Mouse (Mus musculus) hindbrain, embryonic 15.5 days (tissue): ENCODE measurements around the gene Hspb9. TPM values are rescaled to one million over a fixed set of nuclear protein-coding genes. Genes with fewer than 3 reads are reported as not detected.

ENCODE experiments used
- ATAC-seq: fragments of 200-750 bp; cut with Nextera tagmentation; 2 replicates; pipeline ENCODE4 v1.8.0; 2017; ENCODE audit warnings: low read depth, moderate number of reproducible peaks, moderate TSS enrichment; ENCODE audit not compliant: low FRiP score
- H3K27ac ChIP-seq: fragments of 300-500 bp; sonication (generic); replicated peaks from 2 replicates; pipeline ENCODE4 v1.5.1; 2015; ENCODE audit warnings: mild to moderate bottlenecking, inconsistent platforms
- H3K27me3 ChIP-seq: fragments of 300-500 bp; sonication (generic); 2 replicates; pipeline ENCODE4 v1.6.1; 2015; ENCODE audit warnings: control low read depth, inconsistent platforms
- H3K36me3 ChIP-seq: fragments of 300-500 bp; sonication (generic); 2 replicates; pipeline ENCODE4 v1.6.1; 2015; ENCODE audit warnings: control low read depth, inconsistent platforms
- H3K4me1 ChIP-seq: fragments of 300-500 bp; sonication (generic); replicated peaks from 2 replicates; pipeline ENCODE4 v1.6.1; 2015; ENCODE audit warnings: control low read depth, inconsistent platforms
- H3K4me2 ChIP-seq: fragments of 300-500 bp; sonication (generic); 2 replicates; pipeline ENCODE4 v1.6.1; 2015; ENCODE audit warnings: moderate library complexity, mild to moderate bottlenecking, inconsistent platforms
- H3K4me3 ChIP-seq: fragments of 300-500 bp; sonication (generic); 2 replicates; pipeline ENCODE4 v1.5.1; 2015; ENCODE audit warnings: mild to moderate bottlenecking, inconsistent platforms
- H3K9ac ChIP-seq: fragments of 300-500 bp; sonication (generic); 2 replicates; pipeline ENCODE4 v1.6.1; 2015; ENCODE audit warnings: inconsistent platforms
- H3K9me3 ChIP-seq: fragments of 300-500 bp; sonication (generic); 2 replicates; pipeline ENCODE4 v1.6.1; 2016; ENCODE audit warnings: control low read depth, inconsistent platforms
- WGBS: fragments of 180-500 bp; shearing (Covaris S2); methylation state at CpG from one replicate; pipeline ENCODE4 v1.1.7; 2015; 5-methylcytosine and 5-hydroxymethylcytosine counted together
- polyA plus RNA-seq: library from polyadenylated mRNA; unstranded; fragments of >200 nt; fragmentation: Nextera tagmentation; extraction: Ambion mirVana; gene quantifications from 2 replicates; pipeline ENCODE4 v1.2.1, GENCODE M21; 2015

The Hspb9 gene
- polyA plus RNA-seq = 0.25 and 0.35 TPM in 2 replicates

GRCm38 (mm10) chr11:100713735-100714533 lies at the start of gene Hspb9:
TSS of gene Hspb9 (plus strand) at chr11:100713850.
- H3K27me3 ChIP-seq = no peaks in the 10 kb centered on the region
- H3K36me3 ChIP-seq = peaks cover 42% of the 10 kb centered on the region
- WGBS = 9% methylated on average over 38 of the region's 38 CpGs
- peaks cover 35% of the 10 kb centered on the region for H3K4me1 ChIP-seq
- H3K27ac ChIP-seq = no peak within 1 kb of the TSS
- ATAC-seq = no peak
- no peak within 1 kb of the TSS for H3K9ac ChIP-seq
- peak within 1 kb of the TSS; percentile 11 for H3K4me2 ChIP-seq
- H3K9me3 ChIP-seq = no peaks in the 10 kb centered on the region
- H3K4me3 ChIP-seq = no peak within 1 kb of the TSS; the same call in 1 of the 2 replicates

GRCm38 (mm10) chr11:100671049-100671448 lies 42.6 kb upstream of the Hspb9 start:
- 87% methylated on average over 1 of the region's 1 CpGs for WGBS
- no peak overlapping the region for H3K27ac ChIP-seq
- peaks cover 5% of the 10 kb centered on the region for H3K4me1 ChIP-seq
- no peaks in the 10 kb centered on the region for H3K9me3 ChIP-seq
- no peak overlapping the region for H3K4me2 ChIP-seq
- ATAC-seq = no peak
- 0 out of 2 replicates have a peak, but pooled peaks cover 12% of the 10 kb centered on the region for H3K27me3 ChIP-seq
- no peak overlapping the region for H3K9ac ChIP-seq
- H3K4me3 ChIP-seq = no peak overlapping the region
- no peaks in the 10 kb centered on the region for H3K36me3 ChIP-seq

- no peak overlapping the region for H3K4me2 ChIP-seq
- H3K4me3 ChIP-seq = no peak overlapping the region
- H3K27ac ChIP-seq = no peak overlapping the region
- 75% methylated on average over 2 of the region's 2 CpGs for WGBS
- ATAC-seq = no peak
- H3K9me3 ChIP-seq = no peaks in the 10 kb centered on the region
- H3K27me3 ChIP-seq = 0 out of 2 replicates have a peak, but pooled peaks cover 12% of the 10 kb centered on the region
- no peak overlapping the region for H3K9ac ChIP-seq
- H3K36me3 ChIP-seq = no peaks in the 10 kb centered on the region
- peaks cover 5% of the 10 kb centered on the region for H3K4me1 ChIP-seq
Measured at GRCm38 (mm10) chr11:100671956-100672355, 41.7 kb upstream of the Hspb9 start.

GRCm38 (mm10) chr11:100673169-100673568 lies 40.5 kb upstream of the Hspb9 start:
- H3K9me3 ChIP-seq = no peaks in the 10 kb centered on the region
- no peaks in the 10 kb centered on the region for H3K36me3 ChIP-seq
- H3K4me1 ChIP-seq = peaks cover 5% of the 10 kb centered on the region
- H3K9ac ChIP-seq = no peak overlapping the region
- H3K27me3 ChIP-seq = 0 out of 2 replicates have a peak, but pooled peaks cover 12% of the 10 kb centered on the region
- WGBS = 2% methylated on average over 23 of the region's 23 CpGs
- no peak overlapping the region for H3K4me3 ChIP-seq
- peak overlapping the region; percentile 34; the same call in 1 of the 2 replicates for H3K4me2 ChIP-seq
- no peak for ATAC-seq
- no peak overlapping the region for H3K27ac ChIP-seq

- 60% methylated on average over 7 of the region's 7 CpGs for WGBS
- no peak overlapping the region for H3K27ac ChIP-seq
- H3K27me3 ChIP-seq = 0 out of 2 replicates have a peak, but pooled peaks cover 4% of the 10 kb centered on the region
- H3K4me3 ChIP-seq = no peak overlapping the region
- no peak overlapping the region for H3K9ac ChIP-seq
- no peaks in the 10 kb centered on the region for H3K36me3 ChIP-seq
- H3K9me3 ChIP-seq = no peaks in the 10 kb centered on the region
- peaks cover 5% of the 10 kb centered on the region for H3K4me1 ChIP-seq
- no peak for ATAC-seq
- H3K4me2 ChIP-seq = no peak overlapping the region
Measured at GRCm38 (mm10) chr11:100677810-100678209, 35.8 kb upstream of the Hspb9 start.

GRCm38 (mm10) chr11:100681826-100682225 lies 31.8 kb upstream of the Hspb9 start:
- H3K4me1 ChIP-seq = no peaks in the 10 kb centered on the region
- no peaks in the 10 kb centered on the region for H3K27me3 ChIP-seq
- no peak overlapping the region for H3K4me3 ChIP-seq
- no peaks in the 10 kb centered on the region for H3K36me3 ChIP-seq
- no peak overlapping the region for H3K9ac ChIP-seq
- H3K27ac ChIP-seq = no peak overlapping the region
- no peak for ATAC-seq
- H3K9me3 ChIP-seq = no peaks in the 10 kb centered on the region
- WGBS = 76% methylated on average over 5 of the region's 5 CpGs
- no peak overlapping the region for H3K4me2 ChIP-seq

GRCm38 (mm10) chr11:100682526-100682925 lies 31.1 kb upstream of the Hspb9 start:
- no peaks in the 10 kb centered on the region for H3K9me3 ChIP-seq
- H3K36me3 ChIP-seq = no peaks in the 10 kb centered on the region
- no peaks in the 10 kb centered on the region for H3K4me1 ChIP-seq
- no peak overlapping the region for H3K4me2 ChIP-seq
- H3K27ac ChIP-seq = no peak overlapping the region
- H3K9ac ChIP-seq = no peak overlapping the region
- ATAC-seq = no peak
- 68% methylated on average over 5 of the region's 5 CpGs for WGBS
- H3K4me3 ChIP-seq = no peak overlapping the region
- H3K27me3 ChIP-seq = no peaks in the 10 kb centered on the region

GRCm38 (mm10) chr11:100684084-100684483 lies 29.6 kb upstream of the Hspb9 start:
- ATAC-seq = no peak
- Histone ChIP-seq H3K4me2 (no peak overlapping the region), H3K9me3 (no peaks in the 10 kb centered on the region), H3K36me3 (no peaks in the 10 kb centered on the region), H3K27ac (no peak overlapping the region), H3K27me3 (no peaks in the 10 kb centered on the region), H3K9ac (no peak overlapping the region), H3K4me1 (no peaks in the 10 kb centered on the region), H3K4me3 (no peak overlapping the region)
- WGBS = 81% methylated on average over 2 of the region's 2 CpGs

- no peaks in the 10 kb centered on the region for H3K9me3 ChIP-seq
- 91% methylated on average over 3 of the region's 3 CpGs for WGBS
- no peaks in the 10 kb centered on the region for H3K36me3 ChIP-seq
- no peak overlapping the region for H3K4me2 ChIP-seq
- H3K27ac ChIP-seq = no peak overlapping the region
- H3K9ac ChIP-seq = no peak overlapping the region
- ATAC-seq = no peak
- H3K4me3 ChIP-seq = no peak overlapping the region
- no peaks in the 10 kb centered on the region for H3K27me3 ChIP-seq
- H3K4me1 ChIP-seq = no peaks in the 10 kb centered on the region
Measured at GRCm38 (mm10) chr11:100685371-100685770, 28.3 kb upstream of the Hspb9 start.

GRCm38 (mm10) chr11:100687265-100687664 lies 26.4 kb upstream of the Hspb9 start:
- Histone ChIP-seq H3K4me2 (no peak overlapping the region), H3K9me3 (no peaks in the 10 kb centered on the region), H3K9ac (no peak overlapping the region), H3K27me3 (peaks cover 15% of the 10 kb centered on the region), H3K4me1 (peaks cover 8% of the 10 kb centered on the region), H3K4me3 (no peak overlapping the region), H3K27ac (no peak overlapping the region), H3K36me3 (no peaks in the 10 kb centered on the region)
- ATAC-seq = no peak
- WGBS = 86% methylated on average over 7 of the region's 7 CpGs

GRCm38 (mm10) chr11:100688443-100688842 lies 25.2 kb upstream of the Hspb9 start:
- Histone ChIP-seq H3K9ac (no peak overlapping the region), H3K4me1 (peaks cover 18% of the 10 kb centered on the region), H3K4me2 (no peak overlapping the region), H3K9me3 (no peaks in the 10 kb centered on the region), H3K27me3 (peaks cover 21% of the 10 kb centered on the region), H3K4me3 (no peak overlapping the region), H3K36me3 (no peaks in the 10 kb centered on the region), H3K27ac (no peak overlapping the region)
- ATAC-seq = no peak
- 77% methylated on average over 4 of the region's 4 CpGs for WGBS

- Histone ChIP-seq H3K27me3 (peaks cover 21% of the 10 kb centered on the region), H3K4me2 (no peak overlapping the region), H3K27ac (no peak overlapping the region), H3K4me3 (no peak overlapping the region), H3K9ac (no peak overlapping the region), H3K9me3 (no peaks in the 10 kb centered on the region), H3K36me3 (no peaks in the 10 kb centered on the region), H3K4me1 (peaks cover 18% of the 10 kb centered on the region)
- 79% methylated on average over 7 of the region's 7 CpGs for WGBS
- ATAC-seq = no peak
Measured at GRCm38 (mm10) chr11:100690389-100690788, 23.3 kb upstream of the Hspb9 start.
